Mouse (Mus musculus) mature B cell (primary cell): ENCODE data around the gene Wnt11.

Experiments used
- in situ Hi-C: fragments of 300-500 bp; cut with MboI; formaldehyde crosslinking; loops from 2 replicates; pipeline ENCODE4 v1.14.3; 2019

Gene Wnt11

DNA sequence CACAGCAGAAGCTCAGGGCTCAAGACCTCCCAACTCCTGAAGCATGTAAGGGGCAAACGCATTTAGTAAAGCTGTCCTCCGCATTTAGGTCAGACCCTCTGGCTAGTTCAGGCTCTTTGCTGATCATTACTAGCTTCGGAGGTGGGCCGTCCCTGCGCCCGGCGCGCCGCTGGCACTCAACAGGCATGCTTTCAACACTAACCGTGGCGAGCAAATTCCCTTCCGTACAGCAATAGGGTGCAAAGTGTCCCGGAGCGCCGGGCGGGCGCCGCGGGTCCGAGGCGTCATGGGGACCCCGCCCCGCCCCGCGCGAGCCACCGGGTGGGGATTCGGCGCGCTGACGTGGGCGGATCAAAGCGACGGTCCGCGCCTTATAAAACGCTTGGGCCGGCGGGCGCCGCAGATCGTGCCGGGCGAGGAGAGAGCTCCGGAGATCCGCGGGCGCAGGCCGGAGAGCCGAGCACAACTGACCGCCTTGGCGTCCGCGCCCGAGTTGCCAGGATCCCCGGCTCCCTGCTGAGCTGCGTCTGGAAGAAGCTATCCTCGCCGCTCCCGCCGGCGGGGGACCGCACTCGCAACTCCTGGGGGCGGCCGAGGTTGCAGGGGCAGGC, at the start of gene Wnt11:
Wnt11 (plus strand) TSS at position 402 of the 611 bp plus-strand sequence.
- in situ Hi-C loops, result no loop called here

- in situ Hi-C loops, result no loop called here
Observed at GRCm38 (mm10) chr7:98786792-98787612, 47.9 kb upstream of the Wnt11 start.

DNA sequence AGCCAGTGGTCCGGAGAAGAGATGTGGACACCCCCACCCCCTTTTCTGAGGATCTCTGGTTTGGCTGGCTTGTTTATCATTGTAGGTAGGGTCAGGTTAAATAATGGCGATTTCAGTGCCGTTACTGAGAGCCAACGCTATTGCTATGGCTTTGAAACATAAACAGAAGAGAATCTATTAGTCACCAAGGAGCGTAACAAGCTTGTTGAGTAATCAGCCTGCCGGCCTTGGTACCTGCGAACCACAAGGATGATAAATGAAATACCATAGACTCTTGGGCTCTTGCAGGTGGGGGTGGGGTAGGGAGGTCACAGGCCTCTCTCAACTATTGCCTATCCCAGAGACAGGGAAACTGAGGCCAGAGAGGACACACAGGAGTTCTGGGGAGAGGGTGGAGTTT, 46.2 kb upstream of the Wnt11 start:
- in situ Hi-C loops, result no loop called here

DNA sequence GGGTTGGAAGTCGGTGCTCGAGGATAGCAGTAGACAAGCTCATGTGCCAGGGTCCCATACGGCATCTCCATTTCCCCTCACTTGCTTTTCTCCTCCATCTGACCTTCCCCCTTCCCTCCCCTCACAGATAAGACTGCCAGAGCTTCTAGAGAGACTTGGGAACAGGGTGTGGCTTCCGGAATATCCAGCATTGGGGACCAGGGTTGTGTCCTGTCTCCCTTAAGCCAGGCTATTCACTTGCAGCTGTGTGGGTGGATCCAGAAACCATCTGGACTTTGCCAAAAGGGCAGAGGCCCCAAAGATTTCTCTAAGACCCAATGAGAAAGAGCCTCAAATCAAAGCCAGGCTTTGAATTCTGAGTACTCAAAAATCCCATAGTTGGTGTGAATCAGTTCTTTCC, 45.8 kb upstream of the Wnt11 start:
- in situ Hi-C loops, result no loop called here

GRCm38 (mm10) chr7:98791864-98792263, 43.0 kb upstream of the Wnt11 start:
- in situ Hi-C loops, result no loop called here

DNA sequence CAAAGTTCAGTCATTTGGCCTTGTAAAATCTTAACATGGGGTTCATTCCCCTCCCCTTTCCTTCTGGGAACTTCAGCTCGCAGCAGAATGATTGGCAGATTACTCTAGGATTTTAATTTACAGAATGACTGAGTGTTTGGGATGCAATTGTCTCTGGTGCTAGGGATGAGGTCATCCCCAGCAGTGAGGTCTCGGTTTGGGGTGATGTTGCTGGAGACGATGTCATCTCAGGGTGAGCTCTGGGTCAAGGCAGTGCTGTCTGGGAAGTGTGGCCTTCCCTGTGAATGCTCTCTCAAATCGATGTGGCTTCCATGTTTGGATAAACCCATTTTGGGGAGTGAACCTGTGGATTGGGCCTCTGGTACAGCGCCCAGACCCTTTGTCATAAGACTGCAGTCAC, 41.1 kb upstream of the Wnt11 start:
- in situ Hi-C loops, result no loop called here

GRCm38 (mm10) chr7:98794444-98794843, 40.5 kb upstream of the Wnt11 start:
- in situ Hi-C loops, result no loop called here

GRCm38 (mm10) chr7:98795637-98796036, 39.3 kb upstream of the Wnt11 start:
- in situ Hi-C loops, result no loop called here

GRCm38 (mm10) chr7:98797347-98798133, 37.4 kb upstream of the Wnt11 start:
- in situ Hi-C loops, result no loop called here

DNA sequence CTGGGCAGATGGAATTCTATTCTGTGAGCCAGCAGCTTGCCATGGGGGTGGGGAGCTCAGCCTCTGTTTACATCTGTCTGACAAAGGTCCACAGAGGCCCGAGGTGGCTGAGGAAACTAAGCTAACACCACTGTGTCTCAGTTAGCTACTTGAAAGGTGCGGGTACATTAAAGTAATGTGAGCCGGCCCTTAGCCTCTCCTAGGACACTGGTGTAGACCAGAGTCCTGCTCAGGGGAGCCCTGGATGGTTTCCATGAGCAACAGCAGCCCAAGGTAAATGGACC, 36.8 kb upstream of the Wnt11 start:
- in situ Hi-C loops, result no loop called here

DNA sequence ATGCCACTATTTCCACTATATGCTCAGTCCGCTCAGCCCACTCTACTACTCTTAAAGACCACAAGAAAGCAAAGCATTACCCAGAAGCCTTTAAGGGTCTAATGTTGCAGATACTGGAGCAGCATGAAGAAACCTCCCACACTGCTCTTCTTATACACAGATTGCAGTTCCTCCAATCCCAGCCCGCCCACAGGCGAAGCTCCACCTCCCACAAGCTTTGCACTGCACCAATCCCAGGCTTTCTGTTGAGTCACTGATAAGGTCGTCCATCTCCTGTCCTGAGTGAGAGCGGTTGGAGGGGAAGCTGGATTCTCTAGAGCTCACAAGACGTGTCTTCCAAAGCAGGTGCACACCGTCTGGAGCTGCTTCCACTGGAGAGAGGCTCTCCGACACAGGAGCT, 34.5 kb upstream of the Wnt11 start:
- in situ Hi-C loops, result no loop called here

DNA sequence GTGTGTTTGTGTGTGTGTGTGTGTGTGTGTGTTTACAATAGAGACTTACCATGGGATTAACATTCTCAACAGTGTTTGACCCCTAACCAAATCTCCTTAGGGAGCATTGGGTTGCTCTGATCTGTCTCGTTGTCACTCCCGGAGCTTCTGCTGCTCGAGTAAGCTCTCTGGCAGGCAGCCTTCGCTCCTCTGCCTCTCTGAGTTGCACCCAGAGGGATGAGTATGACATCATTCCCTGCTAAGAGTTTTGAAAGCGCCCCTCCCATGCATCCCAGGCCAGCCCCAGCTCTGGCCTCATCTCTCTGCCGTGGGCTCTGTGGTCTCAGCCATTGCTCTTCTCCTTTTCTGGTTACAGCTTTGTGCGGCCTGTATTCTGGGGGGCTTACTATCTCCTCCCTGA, 33.8 kb upstream of the Wnt11 start:
- in situ Hi-C loops, result no loop called here

DNA sequence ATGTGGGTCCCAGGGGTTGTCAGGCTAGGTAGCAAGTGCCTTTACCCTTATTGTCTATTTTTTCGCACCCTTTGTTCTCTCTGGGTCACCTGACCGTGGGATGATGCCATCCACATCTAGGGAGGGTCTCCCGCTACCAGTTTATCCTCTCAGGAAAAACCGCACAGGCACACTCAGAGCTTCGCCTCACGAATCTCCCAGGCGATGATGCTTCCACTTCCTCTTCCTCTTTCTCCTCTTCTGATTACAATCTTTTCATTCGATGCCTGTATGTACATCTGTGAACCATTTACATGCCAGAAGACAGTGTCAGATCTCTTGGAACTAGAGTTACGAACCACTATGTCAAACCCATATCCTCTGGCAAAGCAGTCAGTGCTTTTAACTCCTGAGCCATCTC, 31.7 kb upstream of the Wnt11 start:
- in situ Hi-C loops, result no loop called here

GRCm38 (mm10) chr7:98804841-98805772, 29.8 kb upstream of the Wnt11 start:
- in situ Hi-C loops, result no loop called here

GRCm38 (mm10) chr7:98806961-98807360, 28.0 kb upstream of the Wnt11 start:
- in situ Hi-C loops, result no loop called here

GRCm38 (mm10) chr7:98809372-98809771, 25.5 kb upstream of the Wnt11 start:
- in situ Hi-C loops, result no loop called here

- in situ Hi-C loops, result no loop called here
Observed at GRCm38 (mm10) chr7:98810619-98811018, 24.3 kb upstream of the Wnt11 start.

DNA sequence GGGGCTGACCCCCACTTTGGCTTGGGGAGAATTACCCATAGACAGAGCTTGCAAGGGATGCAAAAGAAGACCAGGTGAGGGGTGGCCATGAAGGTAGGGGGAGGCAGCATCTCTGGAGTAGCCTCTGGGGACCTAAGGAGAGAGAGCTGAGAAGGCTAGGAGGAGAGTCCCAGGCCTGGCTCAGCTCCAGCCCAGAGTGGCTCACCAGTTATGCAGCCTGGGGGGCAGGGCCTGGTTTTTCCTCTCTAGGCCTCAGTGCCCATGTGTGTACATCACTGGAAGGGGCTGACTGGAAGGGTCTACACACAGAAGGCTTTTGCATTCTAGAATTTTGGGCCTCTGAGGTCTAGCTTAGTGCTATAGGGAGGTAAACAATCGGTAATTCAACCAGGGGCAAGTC, 14.4 kb upstream of the Wnt11 start:
- in situ Hi-C loops, result no loop called here

- in situ Hi-C loops, result no loop called here
Observed at GRCm38 (mm10) chr7:98822881-98823280, 12.0 kb upstream of the Wnt11 start.

DNA sequence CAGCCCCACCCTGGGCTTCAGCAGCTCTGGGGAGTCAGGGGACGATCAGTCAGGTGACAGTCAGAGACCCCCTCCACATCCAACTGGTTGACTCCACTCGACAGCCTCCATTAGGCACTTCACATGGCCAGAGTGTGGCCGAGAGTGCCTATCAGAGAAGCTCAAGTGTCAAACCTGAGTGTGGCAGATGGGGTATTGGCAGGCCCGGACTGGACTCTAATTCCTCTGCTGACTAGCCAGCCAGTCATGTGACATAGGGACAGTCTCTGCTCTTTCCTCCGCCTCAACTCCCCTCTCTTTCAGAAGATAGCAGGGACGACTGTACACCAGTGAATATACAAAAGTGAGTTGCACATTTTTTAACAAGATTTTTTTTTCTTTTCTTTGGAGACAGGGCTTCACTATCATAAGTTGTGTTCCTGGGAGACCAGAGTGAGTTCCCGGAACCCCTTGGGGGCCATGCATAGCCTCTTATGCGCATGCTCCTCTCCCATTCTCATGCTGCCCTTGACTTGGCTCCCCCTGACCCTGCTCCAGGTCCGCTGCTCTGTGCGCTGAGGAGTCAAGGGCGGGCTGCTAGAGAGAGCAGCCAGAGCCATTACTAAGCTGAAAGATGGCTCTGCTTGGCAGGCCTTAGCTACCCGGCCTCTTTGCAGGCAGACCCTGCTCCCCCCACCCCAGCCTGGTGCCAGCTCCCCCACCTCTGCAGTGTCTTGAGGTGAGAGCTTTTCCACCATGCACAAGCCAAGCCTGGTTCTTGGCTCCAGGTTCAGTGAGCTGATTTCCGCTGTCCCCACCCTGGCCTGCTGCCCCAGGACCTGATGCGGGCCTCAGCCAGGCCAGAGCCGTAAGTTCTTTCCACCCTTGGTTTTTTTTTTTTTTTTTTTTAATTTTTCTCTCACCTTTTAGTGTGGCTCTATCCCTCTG, 10.8 kb upstream of the Wnt11 start:
- in situ Hi-C loops, result no loop called here

GRCm38 (mm10) chr7:98828052-98828451, 6.9 kb upstream of the Wnt11 start:
- in situ Hi-C loops, result no loop called here
